Mouse (Mus musculus): Measurements from ENCODE around the gene Crb1.

GRCm38 (mm10) chr1:139179707-139180106, 197.2 kb downstream of the Crb1 start:
- TF ChIP-seq CTCF (IDR thresholded peaks at IDR 0.05; ENCODE audit: extremely low read depth, insufficient read length, insufficient replicate concordance, low read depth, low read length) (no peak), POLR2A (IDR thresholded peaks at IDR 0.05; ENCODE audit: low read depth, low read length) (no peak)

Measured in small intestine, adult 2 months (tissue).